Mouse (Mus musculus) embryonic facial prominence, embryonic 14.5 days (tissue): Measurements from ENCODE around the gene Slfn9. TPM values are rescaled to one million over a fixed set of nuclear protein-coding genes. Genes with fewer than 3 reads are reported as not detected.
"Not testable (repeated sequence)": the region's sequence is repeated elsewhere in the genome, so short reads cannot be mapped to it uniquely, and the experiment has no call there.

Experiments used
- ATAC-seq: fragments of 200-750 bp; cut with Nextera tagmentation; 2 replicates; pipeline ENCODE4 v1.8.0; 2017; ENCODE audit warnings: low read depth, moderate number of reproducible peaks, moderate TSS enrichment
- DNase-seq: peaks from one replicate; pipeline ENCODE4 v3.0.0-alpha.2; 2015; ENCODE audit warnings: low spot score
- H3K27ac ChIP-seq: fragments of 300-500 bp; sonication (generic); replicated peaks from 2 replicates; pipeline ENCODE4 v1.5.1; 2014; ENCODE audit warnings: low read depth, mild to moderate bottlenecking, low read length, moderate library complexity
- H3K27me3 ChIP-seq: fragments of 300-500 bp; sonication (generic); replicated peaks from 2 replicates; pipeline ENCODE4 v1.6.1; 2014; ENCODE audit warnings: low read length; ENCODE audit not compliant: control insufficient read depth, insufficient read depth
- H3K36me3 ChIP-seq: fragments of 300-500 bp; sonication (generic); 2 replicates; pipeline ENCODE4 v1.6.1; 2014; ENCODE audit warnings: low read length, mixed read lengths; ENCODE audit not compliant: control insufficient read depth, insufficient read depth
- H3K4me1 ChIP-seq: fragments of 300-500 bp; sonication (generic); 2 replicates; pipeline ENCODE4 v1.6.1; 2014; ENCODE audit warnings: antibody characterized with exemption, low read length; ENCODE audit not compliant: control insufficient read depth, insufficient read depth
- H3K4me2 ChIP-seq: fragments of 300-500 bp; sonication (generic); 2 replicates; pipeline ENCODE4 v1.6.1; 2014; ENCODE audit warnings: low read depth, mild to moderate bottlenecking, low read length, moderate library complexity, mixed read lengths
- H3K4me3 ChIP-seq: fragments of 300-500 bp; sonication (generic); 2 replicates; pipeline ENCODE4 v1.5.1; 2014; ENCODE audit warnings: low read depth, mild to moderate bottlenecking, low read length
- H3K9ac ChIP-seq: fragments of 300-500 bp; sonication (generic); 2 replicates; pipeline ENCODE4 v1.6.1; 2014; ENCODE audit warnings: low read depth, mild to moderate bottlenecking, low read length, moderate library complexity, mixed read lengths
- H3K9me3 ChIP-seq: fragments of 300-500 bp; sonication (generic); 2 replicates; pipeline ENCODE4 v1.6.1; 2016; ENCODE audit warnings: low read length; ENCODE audit not compliant: control insufficient read depth
- WGBS: fragments of 180-500 bp; shearing (Covaris S2); extraction: QIAGEN DNeasy Blood & Tissue Kit; methylation state at CpG from one replicate; pipeline ENCODE4 v1.1.7; 2014; 5-methylcytosine and 5-hydroxymethylcytosine counted together
- polyA plus RNA-seq: library from polyadenylated mRNA; unstranded; fragments of >200 nt; fragmentation: Nextera tagmentation; extraction: Ambion mirVana; gene quantifications from 2 replicates; pipeline ENCODE4 v1.2.1, GENCODE M21; 2014

The Slfn9 gene
- polyA plus RNA-seq, 1 experiment from 2014 or later = 17.1 TPM

- Histone ChIP-seq H3K4me1 (no peaks in the 10 kb centered on the region), H3K36me3 (no peaks in the 10 kb centered on the region), H3K27me3 (no peaks in the 10 kb centered on the region), H3K4me3 (no peak overlapping the region), H3K27ac (no peak overlapping the region), H3K9ac (no peak overlapping the region), H3K9me3 (no peaks in the 10 kb centered on the region), H3K4me2 (no peak overlapping the region)
- no peak for DNase-seq
- no peak for ATAC-seq
Measured at GRCm38 (mm10) chr11:83016093-83016492, 24.5 kb upstream of the Slfn9 start.

- Histone ChIP-seq H3K4me1 (no peaks in the 10 kb centered on the region), H3K36me3 (no peaks in the 10 kb centered on the region), H3K9ac (no peak overlapping the region), H3K27me3 (no peaks in the 10 kb centered on the region), H3K9me3 (no peaks in the 10 kb centered on the region), H3K4me2 (no peak overlapping the region), H3K27ac (no peak overlapping the region), H3K4me3 (no peak overlapping the region)
- ATAC-seq (no peak), DNase-seq (no peak)
- WGBS = 73% methylated on average over 1 of the region's 1 CpGs
Measured at GRCm38 (mm10) chr11:83013356-83013755, 21.7 kb upstream of the Slfn9 start.

GRCm38 (mm10) chr11:82990612-82991385 lies 831 bp downstream of the Slfn9 start:
- H3K27me3 ChIP-seq, H3K9me3 ChIP-seq, H3K4me1 ChIP-seq: not testable (repeated sequence)
- H3K27ac ChIP-seq = peak overlapping the region; percentile 58; the same call in 1 of the 2 replicates
- peaks cover 12% of the 10 kb centered on the region for H3K36me3 ChIP-seq
- H3K4me3 ChIP-seq = peak overlapping the region; percentile 50
- peak; percentile 81; the same call in 1 of the 2 replicates for ATAC-seq
- DNase-seq = peak; percentile 84
- 16% methylated on average over 19 of the region's 19 CpGs for WGBS
- peak overlapping the region; percentile 76 for H3K4me2 ChIP-seq
- H3K9ac ChIP-seq = peak overlapping the region; percentile 70

GRCm38 (mm10) chr11:82989357-82989756 lies 2.3 kb downstream of the Slfn9 start:
- 33% methylated on average over 12 of the region's 12 CpGs for WGBS
- Histone ChIP-seq H3K36me3 (peaks cover 26% of the 10 kb centered on the region), H3K27me3 (no peaks in the 10 kb centered on the region), H3K9ac (no peak overlapping the region), H3K4me1 (peaks cover 9% of the 10 kb centered on the region; the same call in 1 of the 2 replicates), H3K27ac (no peak overlapping the region), H3K9me3 (no peaks in the 10 kb centered on the region), H3K4me3 (peak overlapping the region; percentile 50; the same call in 1 of the 2 replicates), H3K4me2 (peak overlapping the region; percentile 76)
- DNase-seq (peak; percentile 60), ATAC-seq (no peak)

- DNase-seq = no peak
- WGBS = 87% methylated on average over 6 of the region's 6 CpGs
- H3K4me2 ChIP-seq = no peak overlapping the region
Measured at GRCm38 (mm10) chr11:82987621-82988020, 4.0 kb downstream of the Slfn9 start.

GRCm38 (mm10) chr11:82983193-82983592 lies 8.4 kb downstream of the Slfn9 start:
- H3K4me2 ChIP-seq = no peak overlapping the region
- H3K36me3 ChIP-seq = peaks cover 47% of the 10 kb centered on the region
- DNase-seq (no peak), ATAC-seq (no peak)
- 83% methylated on average over 17 of the region's 17 CpGs for WGBS
- no peak overlapping the region for H3K4me3 ChIP-seq
- H3K4me1 ChIP-seq = no peaks in the 10 kb centered on the region
- no peaks in the 10 kb centered on the region for H3K27me3 ChIP-seq
- H3K9me3 ChIP-seq = no peaks in the 10 kb centered on the region
- H3K27ac ChIP-seq = no peak overlapping the region
- no peak overlapping the region for H3K9ac ChIP-seq

More at GRCm38 (mm10) chr11:82987621-82988020, 4.0 kb downstream of the Slfn9 start:
- Histone ChIP-seq H3K9ac (no peak overlapping the region), H3K4me1 (peaks cover 9% of the 10 kb centered on the region; the same call in 1 of the 2 replicates), H3K9me3 (no peaks in the 10 kb centered on the region), H3K27ac (no peak overlapping the region), H3K36me3 (peaks cover 31% of the 10 kb centered on the region), H3K4me3 (no peak overlapping the region), H3K27me3 (no peaks in the 10 kb centered on the region)
- ATAC-seq = no peak

GRCm38 (mm10) chr11:82982409-82982808 lies 9.2 kb downstream of the Slfn9 start:
- not testable (repeated sequence) for DNase-seq, H3K4me2 ChIP-seq, H3K4me1 ChIP-seq, H3K9ac ChIP-seq, H3K4me3 ChIP-seq, ATAC-seq, H3K27ac ChIP-seq, H3K9me3 ChIP-seq, H3K27me3 ChIP-seq
- 85% methylated on average over 2 of the region's 2 CpGs for WGBS
- H3K36me3 ChIP-seq = peaks cover 41% of the 10 kb centered on the region

- DNase-seq (no peak), ATAC-seq (no peak)
- no peaks in the 10 kb centered on the region for H3K9me3 ChIP-seq
- H3K27ac ChIP-seq = no peak overlapping the region
- no peak overlapping the region for H3K9ac ChIP-seq
- H3K4me2 ChIP-seq = no peak overlapping the region
- no peaks in the 10 kb centered on the region for H3K36me3 ChIP-seq
- no peak overlapping the region for H3K4me3 ChIP-seq
- WGBS = 15% methylated on average over 5 of the region's 5 CpGs
- H3K4me1 ChIP-seq = 0 out of 2 replicates have a peak, but pooled peaks cover 6% of the 10 kb centered on the region
- H3K27me3 ChIP-seq = no peaks in the 10 kb centered on the region
Measured at GRCm38 (mm10) chr11:82973916-82974315, 17.7 kb downstream of the Slfn9 start.

- Histone ChIP-seq H3K4me2 (peak overlapping the region; percentile 58), H3K4me3 (peak overlapping the region; percentile 22), H3K27ac (peak overlapping the region; percentile 71; the same call in 1 of the 2 replicates), H3K36me3 (no peaks in the 10 kb centered on the region), H3K9ac (peak overlapping the region; percentile 56), H3K9me3 (no peaks in the 10 kb centered on the region), H3K4me1 (0 out of 2 replicates have a peak, but pooled peaks cover 6% of the 10 kb centered on the region), H3K27me3 (no peaks in the 10 kb centered on the region)
- DNase-seq (no peak), ATAC-seq (no peak)
- 69% methylated on average over 8 of the region's 11 CpGs for WGBS
Measured at GRCm38 (mm10) chr11:82971590-82971974, 20.0 kb downstream of the Slfn9 start.
